Mouse (Mus musculus) layer of hippocampus, postnatal 14 days (tissue): ENCODE measurements around the gene Mkks. TPM values are rescaled to one million over a fixed set of nuclear protein-coding genes. Genes with fewer than 3 reads are reported as not detected.

Source experiments
- DNase-seq, 2 experiments: peaks; one replicate each; pipeline ENCODE4 v3.0.0; 2021 to 2022; ENCODE audit warnings: low spot score in 2 of 2, mixed read lengths in 1 of 2
- total RNA-seq, 2 experiments: library from RNA; stranded (reverse); gene quantifications; 2 replicates each; pipeline ENCODE4 v1.2.3; 2021

Mkks gene
- total RNA-seq, 2 experiments from 2014 or later = 22.8 to 27.7 TPM

GRCm38 (mm10) chr2:136837994-136838393 is 53.2 kb downstream of the Mkks start:
- DNase-seq = no peak

GRCm38 (mm10) chr2:136835882-136836281 is 55.3 kb downstream of the Mkks start:
- DNase-seq = peak in 1 of 2 experiments; percentile 15

DNA sequence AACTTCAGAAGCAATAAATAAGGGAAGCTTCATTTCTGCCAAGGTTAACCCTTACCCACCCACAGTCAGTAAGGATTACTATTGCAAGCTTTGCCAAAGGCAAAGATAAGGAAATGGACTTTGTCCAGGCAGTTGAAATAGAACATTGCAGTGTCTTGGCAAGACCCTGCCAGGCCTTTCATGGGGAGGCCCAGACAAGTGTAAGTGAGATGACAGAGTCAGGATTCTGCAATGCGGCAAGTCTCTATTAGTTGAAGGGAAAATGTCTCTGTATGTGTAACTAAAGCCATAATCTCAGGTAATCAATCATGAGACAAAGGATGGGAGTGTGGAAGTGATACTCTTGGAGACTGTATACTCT is 56.5 kb downstream of the Mkks start:
- DNase-seq = no peak

DNA sequence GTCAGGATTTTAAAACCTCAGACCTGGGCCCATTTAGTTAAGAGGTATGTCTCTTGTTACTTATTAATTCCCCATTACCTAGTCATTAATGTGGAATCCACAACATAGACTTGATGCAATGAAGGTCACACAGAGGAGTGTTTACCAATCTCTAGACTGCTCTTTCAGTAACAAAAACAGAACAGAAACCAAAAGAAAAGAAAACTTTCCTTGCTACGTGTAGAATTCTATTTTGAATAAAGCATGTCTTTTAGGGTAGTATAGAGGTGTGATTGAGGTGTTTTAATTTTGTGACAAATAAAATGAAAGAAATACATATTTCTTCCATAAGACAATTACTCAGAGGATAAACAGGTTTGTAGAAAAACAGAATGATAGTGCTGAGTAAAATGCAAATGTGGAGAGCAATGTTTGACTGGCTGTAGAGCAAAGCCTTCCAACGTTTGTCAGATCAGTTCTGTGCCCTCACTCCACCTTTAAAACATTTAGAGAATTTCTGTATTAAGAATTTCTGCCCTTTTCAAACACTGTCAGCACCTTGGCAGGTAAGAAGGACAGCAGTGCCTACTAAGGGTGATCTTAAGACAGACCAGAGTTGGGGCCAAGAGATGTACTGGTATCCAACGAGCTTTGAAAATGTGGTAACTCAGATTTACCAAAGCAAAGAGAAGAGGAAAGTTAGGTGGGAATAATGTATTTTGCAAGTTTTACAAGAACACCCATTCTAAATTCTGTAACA is 57.0 kb downstream of the Mkks start:
- DNase-seq = no peak

DNA sequence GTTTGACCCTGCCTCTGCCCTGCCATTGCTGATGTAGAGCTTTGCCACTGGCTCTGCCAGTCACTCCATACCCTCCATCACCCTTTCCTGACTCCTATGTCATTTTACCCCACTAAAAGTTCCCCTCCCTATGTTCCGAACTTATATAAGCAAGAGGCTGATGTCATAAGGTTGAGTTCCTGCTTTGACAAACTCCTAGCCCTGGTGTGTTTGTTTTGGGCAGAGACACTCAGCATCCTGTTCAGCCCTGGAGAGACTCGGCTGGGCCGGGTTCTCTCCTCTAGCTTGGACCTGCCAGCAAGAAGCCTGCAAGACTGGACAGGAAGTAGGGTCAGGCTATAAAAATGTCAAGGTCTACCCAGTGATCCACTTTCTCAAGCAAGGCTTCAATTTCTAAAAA is 58.3 kb downstream of the Mkks start:
- DNase-seq = no peak

GRCm38 (mm10) chr2:136827612-136828011 is 63.6 kb downstream of the Mkks start:
- no peak for DNase-seq

Other genes starting within 250 kb of the Mkks start
- 1,000 to 10,000 TPM; 1,518 to 1,540 TPM for gene Snap25, start 177.9 kb downstream of the Mkks start, total RNA-seq
- 10 to 100 TPM; 13.6 to 16.9 TPM for gene AL731706.2, start 5.7 kb downstream of the Mkks start, total RNA-seq
- gene Slx4ip, start 171 bp downstream of the Mkks start, total RNA-seq = 1 to 10 TPM; 7.5 to 7.6 TPM
- gene AL731706.1, start within 50 bp of the Mkks start, total RNA-seq = 10 to 100 TPM; 11.4 to 19.8 TPM
- gene Jag1, start 225.3 kb upstream of the Mkks start, total RNA-seq = 1 to 10 TPM; 9.2 to 9.7 TPM